Mouse (Mus musculus): ENCODE results near the gene Itm2b.

The Itm2b gene

DNA sequence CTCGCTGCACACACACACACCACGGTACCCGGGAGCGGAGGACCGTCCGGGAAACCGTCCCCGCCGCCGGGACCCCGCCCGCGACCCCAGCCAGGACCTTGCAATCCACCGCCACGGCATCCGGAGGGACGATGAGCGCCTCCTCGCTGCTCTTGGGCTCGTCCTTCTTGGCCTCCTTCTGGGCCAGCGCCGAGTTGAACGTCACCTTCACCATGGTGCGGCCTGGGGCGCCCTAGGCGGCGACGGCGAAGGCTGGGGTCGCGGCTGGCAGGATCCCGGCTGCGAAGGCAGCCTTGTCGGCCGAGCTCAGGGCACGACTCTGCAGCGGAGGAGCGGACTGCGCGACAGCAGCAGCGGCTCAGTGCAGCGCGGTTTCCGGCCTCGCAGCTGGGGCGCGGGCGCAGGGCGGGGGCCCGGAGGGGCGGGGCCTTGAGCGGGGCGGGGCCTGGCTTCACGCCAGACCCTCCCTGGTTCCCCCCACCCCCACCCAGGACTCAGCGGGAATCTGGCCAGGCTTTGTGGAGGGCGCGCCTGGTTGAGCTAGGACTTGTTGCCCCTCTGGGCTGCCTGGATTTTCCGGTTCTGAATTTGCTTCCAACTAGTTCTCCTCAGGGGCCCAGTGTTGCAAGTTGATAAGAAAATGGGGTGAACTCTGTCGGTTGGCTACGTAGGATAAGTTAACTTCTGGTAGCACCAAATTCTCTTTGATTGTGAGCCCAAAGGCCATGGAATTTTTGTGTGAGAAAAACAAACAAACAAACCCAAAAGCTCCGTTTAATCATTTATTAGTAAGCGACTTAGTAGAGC, at the start of gene Itm2b:
Gene Itm2b, minus strand, starts transcription at position 377 of the 807 bp plus-strand sequence.
- peak; percentile 86 for DNase-seq (ENCODE audit: low spot score)

DNA sequence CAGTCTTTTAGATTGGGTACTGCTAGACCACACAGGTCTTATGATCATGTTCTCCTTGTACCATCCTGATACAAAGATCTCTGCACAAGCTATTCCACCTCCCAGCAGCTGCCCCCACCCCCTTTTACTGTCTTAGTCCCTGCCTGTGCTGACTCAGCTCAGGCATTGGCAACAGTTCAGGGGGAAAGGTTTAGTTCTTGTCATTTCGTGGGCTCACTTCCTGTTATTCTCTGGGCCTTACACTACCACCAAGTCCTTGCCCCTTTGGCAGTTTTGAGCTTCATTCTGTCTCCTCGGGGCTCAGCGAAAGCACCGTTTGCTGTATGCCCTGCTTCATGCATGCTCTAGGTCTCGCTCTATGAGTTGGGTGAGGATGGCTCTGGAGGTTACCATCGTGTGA, 48.4 kb upstream of the Itm2b start:
- no peak for DNase-seq (ENCODE audit: low spot score)

DNA sequence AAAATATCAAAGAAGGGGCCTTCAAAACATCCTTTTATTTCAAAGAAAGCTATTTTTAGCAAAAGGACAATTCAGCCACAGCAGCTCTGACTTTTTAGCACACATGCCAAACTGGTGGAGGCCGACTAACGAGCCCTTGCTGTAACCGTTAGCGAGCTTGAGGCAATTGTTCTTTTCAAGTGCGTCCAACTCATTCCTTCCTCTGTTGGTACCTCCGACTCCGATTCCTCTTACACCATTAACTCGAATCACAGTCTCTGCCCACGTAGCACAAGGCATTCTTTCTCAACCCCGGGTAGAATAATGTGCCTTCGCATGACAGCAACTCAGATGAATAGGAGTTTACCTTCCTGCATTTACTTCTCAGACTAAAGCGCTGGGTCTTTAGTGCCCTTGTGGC, 45.5 kb upstream of the Itm2b start:
- no peak for DNase-seq (ENCODE audit: low spot score)

DNA sequence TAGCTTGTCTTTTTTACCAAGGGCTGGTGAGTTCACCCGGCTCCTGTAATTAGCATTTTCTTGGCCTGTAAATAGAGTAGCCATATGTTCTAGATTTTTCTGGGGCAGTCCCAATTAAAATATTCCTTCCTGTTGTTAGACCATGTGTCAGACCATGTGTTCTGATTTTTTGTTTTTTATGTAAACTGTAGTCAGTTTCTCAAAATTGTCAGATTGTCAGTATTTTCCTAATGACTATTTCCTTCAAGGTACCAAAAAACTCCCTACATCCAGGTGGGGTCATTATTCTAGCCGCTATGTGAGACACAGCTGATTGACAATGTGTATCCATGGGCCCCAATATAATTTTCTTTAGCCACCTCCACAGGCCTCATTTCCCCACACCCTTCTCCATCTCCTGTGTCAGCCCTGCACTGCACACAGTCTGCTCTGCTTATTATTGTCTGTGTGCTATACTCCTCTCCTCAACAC, 40.5 kb upstream of the Itm2b start:
- DNase-seq (ENCODE audit: low spot score): no peak

DNA sequence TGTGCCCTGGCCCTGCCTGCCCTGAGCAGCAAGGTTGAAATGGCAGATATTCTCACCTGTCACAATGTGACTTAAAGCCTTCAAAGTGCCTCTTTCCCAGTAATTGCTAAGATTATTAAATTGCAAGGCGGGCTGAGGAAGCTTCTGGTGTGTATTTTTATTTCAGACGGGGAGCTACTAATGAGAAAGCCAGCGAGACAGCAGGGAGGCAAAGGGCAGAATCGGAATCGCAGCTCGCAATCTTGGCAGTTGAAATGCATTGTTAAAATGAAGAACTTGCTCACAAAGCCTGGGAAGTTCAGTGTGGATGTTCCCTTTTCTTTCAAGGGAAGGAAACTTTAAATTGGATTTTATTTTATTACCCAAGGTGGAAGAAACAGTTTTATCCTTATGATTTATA, 39.9 kb upstream of the Itm2b start:
- DNase-seq (ENCODE audit: low spot score): no peak

DNA sequence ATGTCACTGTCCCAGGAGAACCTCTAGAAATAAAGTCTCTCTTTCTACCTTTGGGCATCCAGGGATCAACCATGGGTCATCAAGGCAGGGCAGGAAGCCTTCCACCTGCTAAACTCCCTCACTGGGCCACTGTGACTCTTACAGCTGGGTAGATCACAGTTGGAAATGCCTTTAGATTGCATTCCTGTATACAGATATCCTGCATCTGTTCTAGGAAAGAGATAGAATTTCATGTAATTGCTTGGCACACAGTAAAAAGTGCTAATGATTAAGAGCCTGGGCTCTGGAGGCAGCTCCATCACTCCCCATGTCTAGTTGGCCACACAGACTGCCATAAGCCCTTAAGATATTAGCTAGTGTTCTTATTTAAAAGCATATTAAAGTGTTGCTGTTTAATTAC, 38.5 kb upstream of the Itm2b start:
- DNase-seq (ENCODE audit: low spot score): no peak

DNA sequence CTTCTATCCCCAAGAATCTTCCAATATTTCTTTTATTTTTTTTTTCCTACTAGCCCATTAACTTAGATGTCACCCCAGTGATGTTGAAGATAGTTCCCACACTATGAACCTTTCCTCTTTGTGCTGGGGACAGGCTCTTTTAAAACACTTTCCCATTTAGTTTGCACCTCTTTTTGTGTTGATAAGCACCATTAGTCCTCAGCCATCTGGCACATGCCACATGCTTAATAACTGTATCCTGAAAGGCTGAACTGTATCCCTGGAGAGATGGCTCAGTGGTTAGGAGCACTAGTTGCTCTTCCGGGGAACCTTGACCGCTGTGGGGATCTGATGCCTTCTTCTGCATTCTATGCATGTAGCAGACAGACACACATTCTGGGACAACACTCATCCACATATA, 37.5 kb upstream of the Itm2b start:
- no peak for DNase-seq (ENCODE audit: low spot score)

DNA sequence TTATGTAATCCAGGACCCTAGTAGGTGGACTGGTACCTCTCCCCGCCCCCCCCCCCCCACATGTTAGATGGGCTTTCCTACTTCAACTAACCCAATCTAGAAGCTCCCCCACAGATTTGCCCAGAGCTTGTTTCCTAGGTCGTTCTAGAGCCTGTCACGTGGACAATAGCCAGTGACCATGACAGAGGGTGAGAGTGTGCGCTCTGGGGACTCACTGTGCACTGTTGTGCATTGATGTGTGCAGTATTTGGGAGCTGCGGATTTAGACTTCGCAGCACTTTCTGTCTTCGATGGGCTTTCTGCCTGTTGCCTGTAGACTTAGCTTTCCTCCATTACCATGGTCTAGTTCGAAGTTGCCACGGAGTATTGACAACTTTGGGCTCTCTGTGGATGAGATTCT, 36.5 kb upstream of the Itm2b start:
- no peak for DNase-seq (ENCODE audit: low spot score)

DNA sequence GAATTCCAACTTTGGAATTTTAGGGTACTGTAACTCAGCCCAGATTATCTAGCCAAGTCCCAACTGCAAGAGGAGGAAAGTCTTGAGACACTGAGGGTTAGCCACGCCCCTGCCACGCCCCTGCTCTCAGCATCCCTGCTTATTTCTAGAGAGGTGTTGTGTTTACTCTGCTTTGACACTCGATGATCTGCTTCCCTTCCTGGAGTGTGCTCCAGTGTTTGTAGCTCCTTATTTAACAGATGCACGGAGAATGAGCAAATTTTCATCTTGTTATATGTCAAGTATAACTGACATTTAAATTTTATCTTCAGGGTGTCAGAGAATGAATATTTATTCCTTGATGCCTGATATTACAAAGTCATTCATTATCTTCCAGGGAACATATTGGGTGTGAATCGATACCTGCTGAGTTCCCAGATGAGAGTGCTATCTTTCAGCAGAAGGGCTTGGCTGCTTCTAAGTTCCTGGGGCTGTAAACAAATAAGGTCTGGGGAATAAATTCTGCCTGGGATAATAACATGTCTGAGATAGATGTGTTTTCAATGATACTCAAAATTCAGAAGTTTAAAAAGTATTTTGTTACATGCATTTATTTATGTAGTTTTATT, 35.2 kb upstream of the Itm2b start:
- no peak for DNase-seq (ENCODE audit: low spot score)

DNA sequence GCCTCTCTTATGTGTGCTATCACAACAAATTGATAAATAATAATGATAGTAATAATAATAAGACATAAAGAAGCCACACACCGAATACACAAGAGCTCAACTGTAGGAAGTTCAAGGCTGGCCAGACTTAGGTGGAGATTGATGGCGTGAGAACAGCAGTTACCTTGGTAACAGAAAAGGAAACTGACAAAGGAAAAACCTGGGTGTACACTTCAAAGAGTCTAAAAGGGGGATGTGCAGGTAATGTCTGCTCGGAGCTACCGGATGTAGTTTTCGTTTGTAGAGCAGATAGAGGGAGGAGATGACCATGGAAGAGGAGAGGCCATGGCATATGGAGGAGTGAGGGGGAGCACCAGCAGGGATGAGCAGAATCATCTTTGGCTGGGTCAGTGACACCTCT, 31.4 kb upstream of the Itm2b start:
- DNase-seq (ENCODE audit: low spot score): no peak

DNA sequence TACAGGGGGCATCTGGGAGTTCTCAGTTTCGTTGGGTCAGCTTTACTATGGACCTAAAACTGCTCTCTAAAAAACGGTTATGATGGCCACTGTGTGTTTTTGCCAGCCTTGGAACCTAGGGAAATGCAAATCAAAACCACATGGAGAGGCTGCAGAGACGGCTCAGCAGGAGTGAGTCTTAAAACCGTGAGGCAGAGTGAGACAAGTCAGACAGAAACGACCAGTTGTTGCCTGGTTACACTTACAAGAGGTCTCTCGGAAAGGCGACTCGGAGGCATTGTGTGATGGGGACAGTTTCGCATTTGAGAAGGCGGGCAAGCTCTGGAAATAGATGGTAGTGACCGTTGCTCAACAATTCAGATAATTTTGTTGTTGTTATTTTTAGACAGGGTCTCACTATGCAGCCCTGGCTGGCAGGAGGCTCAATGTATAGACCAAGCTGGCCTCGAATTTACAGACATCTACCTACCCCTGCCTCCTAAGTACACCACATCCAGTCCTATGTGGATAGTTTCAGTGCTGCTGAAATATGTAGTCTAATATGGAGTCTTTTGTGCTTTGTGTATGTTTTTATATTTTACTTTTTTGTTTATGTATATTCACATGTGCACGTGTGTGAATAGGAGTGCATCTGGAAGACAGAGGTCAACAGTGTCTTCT, 30.4 kb upstream of the Itm2b start:
- DNase-seq (ENCODE audit: low spot score): no peak

DNA sequence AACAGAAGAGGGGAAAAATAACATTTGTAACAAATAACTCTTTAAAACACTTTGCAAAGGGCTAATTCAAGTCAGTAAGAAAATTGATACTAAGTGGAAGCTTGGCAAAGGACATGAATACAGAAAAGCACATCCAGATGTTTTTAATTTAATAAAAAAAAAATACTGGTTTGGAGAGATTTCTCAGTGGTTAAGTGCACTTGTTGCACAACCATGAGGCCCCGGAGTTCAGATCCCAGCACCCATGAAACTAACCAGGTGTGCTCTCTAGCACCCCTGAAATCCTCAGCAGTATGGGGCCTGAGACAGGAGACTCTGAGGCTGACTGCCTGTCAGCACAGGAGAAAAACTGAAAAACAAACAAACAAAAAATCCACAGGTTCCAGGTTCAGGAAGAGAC, 26.6 kb upstream of the Itm2b start:
- no peak for DNase-seq (ENCODE audit: low spot score)

DNA sequence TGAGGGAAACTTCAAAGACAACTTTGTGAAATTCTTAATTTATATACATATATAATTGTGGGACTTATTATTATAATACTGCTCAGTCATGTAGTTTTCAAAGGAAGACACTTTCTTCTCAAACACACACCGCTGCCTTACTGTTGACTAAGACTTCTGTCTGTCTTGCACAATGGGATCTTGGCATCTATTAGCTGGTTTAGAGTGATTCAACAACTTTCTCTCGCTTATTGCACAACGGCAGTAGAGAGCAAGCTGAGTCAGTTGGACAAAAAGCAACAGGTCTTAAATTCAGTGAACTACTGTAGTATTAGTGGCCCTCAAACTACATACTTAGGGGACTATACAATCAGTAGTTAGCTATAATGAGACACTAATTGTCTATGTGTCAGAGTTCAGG, 25.0 kb upstream of the Itm2b start:
- DNase-seq (ENCODE audit: low spot score): no peak

DNA sequence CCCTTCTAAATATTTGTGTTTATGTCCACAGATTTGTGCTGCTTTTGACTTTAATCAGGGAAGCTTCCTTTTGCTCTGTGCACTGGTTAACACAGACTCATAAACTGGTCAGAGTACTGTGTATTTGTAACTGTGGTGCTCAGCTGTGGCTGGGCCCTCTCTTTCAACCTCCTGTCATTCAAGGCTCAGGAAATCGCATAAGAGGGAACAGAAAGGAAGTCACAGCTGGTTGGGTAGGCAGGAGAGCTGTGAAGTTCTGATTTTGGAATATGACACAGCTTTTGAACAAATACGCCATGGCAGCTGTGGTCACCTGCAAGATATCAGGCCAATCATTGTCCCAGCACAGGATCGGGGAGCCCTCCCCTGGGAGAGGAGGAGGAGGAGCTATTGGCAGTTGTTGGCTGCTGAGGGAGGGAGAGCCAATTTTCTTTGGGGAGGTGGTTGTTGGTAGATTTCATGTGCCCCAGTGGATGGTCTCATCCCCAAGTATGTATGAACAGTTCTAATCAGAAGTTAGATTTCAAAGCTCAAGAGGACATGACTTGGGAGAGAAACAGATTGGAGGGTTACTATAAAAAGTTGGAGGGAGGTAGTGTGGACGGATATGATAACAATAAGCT, 23.2 kb upstream of the Itm2b start:
- DNase-seq (ENCODE audit: low spot score): no peak

DNA sequence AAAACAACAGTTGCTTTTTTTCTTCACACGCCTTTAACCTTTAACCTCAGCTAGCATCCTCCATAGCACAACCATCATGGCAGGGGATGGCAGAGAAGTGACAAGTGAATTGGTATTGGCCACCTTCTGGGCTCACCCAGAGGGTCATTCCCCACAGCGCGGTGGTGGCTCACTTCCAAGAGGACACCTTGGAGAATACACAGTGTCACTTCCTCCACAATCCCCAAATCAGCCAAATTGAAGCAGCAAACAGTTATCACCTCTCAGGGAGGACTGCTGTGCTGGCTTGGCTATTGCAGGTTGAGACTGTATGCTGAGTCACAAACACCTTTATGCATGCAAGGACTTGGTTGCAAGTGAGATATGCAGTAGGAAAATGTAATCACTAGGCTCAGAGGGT, 18.9 kb upstream of the Itm2b start:
- no peak for DNase-seq (ENCODE audit: low spot score)

DNA sequence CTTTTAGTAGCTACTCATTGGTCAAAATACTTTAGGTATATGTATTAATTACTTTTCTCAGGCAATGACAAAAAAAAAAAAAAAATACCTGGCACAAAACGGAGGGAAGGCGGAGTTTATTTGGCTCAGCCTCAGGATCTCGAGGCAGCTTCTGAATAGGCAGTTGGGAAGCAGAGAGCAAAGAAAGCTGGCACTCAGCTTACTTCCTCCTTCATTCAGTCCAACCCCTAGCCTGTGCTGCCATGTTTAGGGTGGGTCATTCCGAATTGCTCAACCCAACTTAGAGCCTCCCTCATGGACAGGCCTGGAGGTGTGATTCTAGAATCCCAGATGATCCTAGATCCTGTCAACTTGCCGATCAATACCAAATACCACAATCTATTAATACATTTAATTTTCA, 18.3 kb upstream of the Itm2b start:
- DNase-seq (ENCODE audit: low spot score): no peak

DNA sequence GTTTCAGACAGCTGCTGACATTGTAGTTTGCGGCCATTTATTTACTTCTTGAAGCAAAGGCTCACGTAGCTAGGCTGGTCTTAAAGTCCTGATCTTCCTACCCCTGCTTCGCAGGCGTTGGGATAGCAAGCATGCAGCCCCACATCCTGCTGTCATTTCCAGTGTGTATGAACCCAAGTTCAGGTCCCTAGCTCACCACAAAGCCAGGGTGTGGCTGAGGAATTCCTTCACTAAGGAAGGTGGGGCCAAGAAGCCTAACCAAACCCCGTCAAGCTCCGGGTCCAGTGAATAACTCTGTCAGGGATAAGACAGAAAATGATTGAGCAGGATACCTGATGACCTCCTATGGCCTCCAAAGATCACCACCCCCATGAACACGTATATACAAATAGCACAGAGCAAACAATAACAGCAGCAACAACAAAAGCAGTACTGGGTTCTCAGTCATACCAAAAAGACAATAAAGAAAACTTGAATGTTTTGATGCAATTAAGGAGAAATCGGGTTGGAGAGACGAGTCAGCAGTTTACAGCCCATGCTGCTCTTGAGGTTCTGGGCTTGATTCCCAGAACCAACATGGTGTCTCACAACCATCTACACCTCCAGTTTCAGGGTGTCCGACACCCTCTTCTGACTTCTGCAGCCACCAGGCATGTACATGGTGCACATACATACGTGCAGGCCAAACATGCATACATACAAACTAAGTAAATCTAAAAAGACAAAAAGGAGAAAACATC, 17.4 kb upstream of the Itm2b start:
- no peak for DNase-seq (ENCODE audit: low spot score)

DNA sequence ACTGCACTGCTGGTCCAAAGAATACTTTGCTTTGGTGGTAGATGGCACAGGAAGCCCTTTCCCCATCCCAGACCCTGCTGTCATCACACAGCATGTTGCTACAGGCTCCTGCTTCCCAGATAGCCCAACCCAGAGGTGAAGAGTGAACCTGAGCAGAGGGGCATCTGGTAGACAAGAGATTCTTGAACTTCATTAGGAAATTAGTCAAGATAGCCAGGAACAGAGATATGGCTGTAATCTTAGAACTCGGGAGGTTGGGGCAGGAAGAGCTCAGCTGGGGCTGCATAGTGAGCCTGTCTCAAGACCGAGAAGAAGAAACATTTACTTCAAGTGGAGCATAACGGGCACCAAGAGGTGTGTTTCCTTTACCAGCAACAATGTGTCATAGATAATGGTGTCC, 16.3 kb upstream of the Itm2b start:
- no peak for DNase-seq (ENCODE audit: low spot score)

DNA sequence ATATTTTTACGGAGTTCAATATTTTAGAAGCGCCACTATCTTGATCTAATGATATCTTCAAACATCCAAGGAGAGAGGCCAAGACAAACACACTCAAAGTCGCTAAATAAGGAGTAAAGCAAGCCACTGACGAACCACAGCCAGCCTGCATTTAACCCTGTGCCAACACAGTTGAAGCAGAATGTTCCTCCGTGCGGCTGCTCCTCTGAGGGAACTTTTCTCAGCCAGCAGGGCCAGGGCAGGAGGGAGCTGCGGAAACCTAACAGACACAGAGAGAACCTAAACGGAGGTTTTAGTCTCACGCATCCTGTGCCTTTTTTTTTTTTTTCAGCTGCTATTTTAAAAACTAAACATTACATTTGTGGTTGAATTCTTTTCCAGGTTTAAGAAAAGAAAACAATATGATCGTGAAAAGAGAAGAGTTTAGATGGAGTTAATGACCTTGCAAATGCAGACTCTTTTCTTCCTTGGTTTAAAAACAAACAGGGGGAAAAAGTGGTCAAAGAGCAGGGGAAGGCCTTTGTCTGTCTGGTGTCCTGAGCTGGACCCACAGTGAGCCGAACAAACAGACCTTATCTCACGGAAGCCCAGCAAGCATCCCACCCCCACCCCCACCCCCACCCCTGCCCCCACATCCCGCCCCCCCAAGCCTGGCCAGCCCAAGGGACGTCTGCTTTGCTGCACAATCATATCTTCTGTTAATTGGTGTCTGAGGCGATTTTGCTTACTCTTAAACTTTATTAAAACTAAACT, 15.0 kb upstream of the Itm2b start:
- DNase-seq (ENCODE audit: low spot score): no peak

DNA sequence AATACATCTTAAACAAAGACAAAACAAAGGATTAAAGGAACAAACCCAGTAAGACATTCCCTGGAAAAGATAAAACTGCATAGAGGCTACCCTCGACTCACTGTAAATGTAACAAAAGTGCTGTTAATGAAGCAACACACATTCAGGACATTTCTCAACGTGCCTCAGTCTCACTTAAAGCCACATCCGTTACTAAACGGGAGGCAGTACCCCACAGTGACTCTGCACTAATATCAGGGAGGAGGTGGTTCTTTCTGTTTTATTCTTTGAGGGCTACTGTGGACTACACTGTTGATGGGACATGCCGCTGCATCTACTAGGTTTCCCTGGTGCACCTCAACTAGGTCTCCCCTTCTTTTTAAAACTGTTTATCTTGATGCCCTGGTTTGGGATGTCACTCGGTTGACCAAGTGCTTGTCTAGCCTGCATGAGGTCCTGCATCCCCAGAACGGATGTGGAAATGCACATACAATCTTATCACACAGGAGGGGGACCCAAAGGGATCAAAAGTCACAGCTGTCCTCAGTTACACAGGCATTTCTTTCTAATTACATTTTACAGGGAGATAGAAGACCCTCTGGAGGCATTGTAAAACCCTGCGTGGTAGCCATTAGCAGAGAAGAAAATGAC, 13.4 kb upstream of the Itm2b start:
- DNase-seq (ENCODE audit: low spot score): no peak

DNA sequence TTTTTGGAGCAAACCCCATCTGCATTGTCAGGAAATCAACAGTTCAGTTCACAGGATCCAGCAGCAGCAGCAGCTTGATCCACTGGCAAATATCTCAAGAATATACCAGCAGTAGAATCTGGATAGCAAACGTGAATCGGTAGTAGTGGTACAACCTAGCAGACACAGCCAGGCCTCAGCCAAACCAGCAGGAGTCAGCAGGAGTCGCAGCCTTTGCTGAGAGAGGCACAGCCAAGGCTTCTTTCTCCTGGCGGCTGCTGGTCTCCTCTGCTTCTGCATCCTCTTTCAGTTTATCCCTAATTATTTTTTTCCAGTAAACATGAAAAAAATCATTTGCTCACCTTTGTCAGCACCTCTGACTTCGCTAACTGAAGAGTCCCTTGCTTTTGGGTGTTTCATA, 10.7 kb upstream of the Itm2b start:
- DNase-seq (ENCODE audit: low spot score): no peak

Data from urinary bladder, postnatal 25 days (tissue).